24 mouse cellular contexts compared by ENCODE assay signal in the genomic region with DNA sequence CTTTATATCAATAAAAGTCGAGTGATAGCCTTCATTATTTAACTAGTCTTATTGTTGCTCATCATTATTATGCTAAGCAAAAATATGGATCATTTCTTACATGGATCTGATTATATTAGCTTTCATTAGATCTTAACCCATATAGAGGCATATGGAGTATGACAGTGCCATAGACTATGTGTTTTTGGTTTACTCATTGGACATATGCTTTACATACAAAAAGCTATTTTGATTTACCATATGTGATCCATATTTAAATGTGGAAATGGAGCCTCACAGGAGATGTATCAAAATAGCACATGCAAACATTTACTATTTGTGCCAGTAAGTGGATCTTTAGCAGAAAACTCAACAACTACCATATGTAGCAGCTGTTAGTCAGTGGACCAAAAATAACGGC.
DNase-seq lines count a peak whose midpoint lies in the region; ATAC-seq lines count a peak whose summit lies in the region.
"Had no signal": no experiment of that assay in that cellular context is flagged by ENCODE, and none has a peak within 500 bp of the region (broad histone marks: within the 10 kb centered on the region; RNA-seq: fewer than 3 reads in every experiment).

No protein-coding gene starts in this region.

- H3K4me2 ChIP-seq in embryonic facial prominence, embryonic 14.5 days (ENCODE audit: low read depth, low read length): no peak overlapping the region
- H3K4me2 ChIP-seq in forebrain, embryonic 15.5 days (replicated peaks): no peak overlapping the region
- H3K4me2 ChIP-seq in forebrain, embryonic 16.5 days (ENCODE audit: low read length): no peak overlapping the region
- H3K4me2 ChIP-seq: embryonic facial prominence, embryonic 13.5 days; heart, embryonic 11.5 days; hindbrain, embryonic 12.5 days; hindbrain, embryonic 15.5 days; intestine, embryonic 15.5 days had no signal

- H3K9me3 ChIP-seq in embryonic facial prominence, embryonic 14.5 days (ENCODE audit: control insufficient read depth, low read length): no peaks in the 10 kb centered on the region
- no peaks in the 10 kb centered on the region for H3K9me3 ChIP-seq in embryonic facial prominence, embryonic 10.5 days
- no peaks in the 10 kb centered on the region for H3K9me3 ChIP-seq in forebrain, embryonic 15.5 days
- H3K9me3 ChIP-seq in forebrain, embryonic 10.5 days: no peaks in the 10 kb centered on the region
- no peaks in the 10 kb centered on the region for H3K9me3 ChIP-seq in forebrain, embryonic 16.5 days (ENCODE audit: control insufficient read depth, low read length)
- H3K9me3 ChIP-seq: embryonic facial prominence, embryonic 13.5 days; hindbrain, embryonic 12.5 days; hindbrain, embryonic 15.5 days; intestine, embryonic 15.5 days had no signal

- H3K4me1 ChIP-seq in embryonic facial prominence, embryonic 14.5 days (ENCODE audit: control insufficient read depth, insufficient read depth, low read length): no peaks in the 10 kb centered on the region
- no peaks in the 10 kb centered on the region for H3K4me1 ChIP-seq in embryonic facial prominence, embryonic 10.5 days
- no peaks in the 10 kb centered on the region for H3K4me1 ChIP-seq in forebrain, embryonic 15.5 days
- H3K4me1 ChIP-seq in forebrain, embryonic 10.5 days: no peaks in the 10 kb centered on the region
- no peaks in the 10 kb centered on the region for H3K4me1 ChIP-seq in forebrain, embryonic 16.5 days (replicated peaks; ENCODE audit: control insufficient read depth, insufficient read depth, low read length)
- H3K4me1 ChIP-seq: embryonic facial prominence, embryonic 13.5 days; hindbrain, embryonic 12.5 days; hindbrain, embryonic 15.5 days; intestine, embryonic 15.5 days had no signal

- peak; percentile 29 for DNase-seq in embryonic facial prominence, embryonic 14.5 days (ENCODE audit: low spot score)
- DNase-seq in embryonic facial prominence, embryonic 10.5 days (ENCODE audit: low spot score): no peak
- no peak for DNase-seq in forebrain, embryonic 10.5 days (ENCODE audit: extremely low spot score, low spot score)
- peak; percentile 24 for DNase-seq in brain, adult 2 months (ENCODE audit: low read depth, low spot score)
- DNase-seq in lung, adult 18-20 months: no peak
- DNase-seq in cerebellum, adult 11-12 months: no peak
- DNase-seq: adrenal gland, adult 8-10 months; adrenal gland, postnatal 25 days; cerebellum, adult 18-20 months; cerebellum, adult 9-11 months; cerebellum, postnatal 25 days; gastrocnemius, adult 2 months; gastrocnemius, postnatal 14 days; heart, adult 11 months; kidney, adult 11 months; kidney, adult 8-10 months had no signal

- no peaks in the 10 kb centered on the region for H3K36me3 ChIP-seq in embryonic facial prominence, embryonic 14.5 days (ENCODE audit: control insufficient read depth, insufficient read depth, low read length)
- H3K36me3 ChIP-seq in embryonic facial prominence, embryonic 10.5 days (replicated peaks): no peaks in the 10 kb centered on the region
- H3K36me3 ChIP-seq in forebrain, embryonic 15.5 days: no peaks in the 10 kb centered on the region
- no peaks in the 10 kb centered on the region for H3K36me3 ChIP-seq in forebrain, embryonic 10.5 days (replicated peaks)
- no peaks in the 10 kb centered on the region for H3K36me3 ChIP-seq in forebrain, embryonic 16.5 days (ENCODE audit: control insufficient read depth, insufficient read depth)
- H3K36me3 ChIP-seq: embryonic facial prominence, embryonic 13.5 days; hindbrain, embryonic 12.5 days; hindbrain, embryonic 15.5 days; intestine, embryonic 15.5 days had no signal

- ATAC-seq in embryonic facial prominence, embryonic 14.5 days (ENCODE audit: low read depth): no peak
- ATAC-seq in forebrain, embryonic 15.5 days (replicated peaks): 0 out of 2 replicates have a peak, but pooled peaks have one; percentile 35
- peak; percentile 70 for ATAC-seq in forebrain, embryonic 16.5 days
- ATAC-seq: activated CD4-positive, CD25-positive, alpha-beta regulatory T cell, adult 4 months; intestine, embryonic 15.5 days had no signal

- H3K4me3 ChIP-seq in embryonic facial prominence, embryonic 14.5 days (ENCODE audit: low read depth, low read length): no peak overlapping the region
- H3K4me3 ChIP-seq in embryonic facial prominence, embryonic 10.5 days: no peak overlapping the region
- no peak overlapping the region for H3K4me3 ChIP-seq in forebrain, embryonic 15.5 days
- no peak overlapping the region for H3K4me3 ChIP-seq in forebrain, embryonic 10.5 days
- no peak overlapping the region for H3K4me3 ChIP-seq in forebrain, embryonic 16.5 days (replicated peaks; ENCODE audit: low read length)
- H3K4me3 ChIP-seq: embryonic facial prominence, embryonic 13.5 days; gastrocnemius, adult 2 months; hindbrain, embryonic 12.5 days; hindbrain, embryonic 15.5 days; intestine, embryonic 15.5 days had no signal

- H3K27ac ChIP-seq in embryonic facial prominence, embryonic 14.5 days (replicated peaks; ENCODE audit: low read depth, low read length): no peak overlapping the region
- H3K27ac ChIP-seq in embryonic facial prominence, embryonic 10.5 days (replicated peaks): no peak overlapping the region
- H3K27ac ChIP-seq in forebrain, embryonic 15.5 days (replicated peaks): no peak overlapping the region
- no peak overlapping the region for H3K27ac ChIP-seq in forebrain, embryonic 10.5 days
- no peak overlapping the region for H3K27ac ChIP-seq in forebrain, embryonic 16.5 days (ENCODE audit: low read length)
- H3K27ac ChIP-seq: embryonic facial prominence, embryonic 13.5 days; gastrocnemius, adult 2 months; hindbrain, embryonic 12.5 days; hindbrain, embryonic 15.5 days; intestine, embryonic 15.5 days had no signal

- WGBS in embryonic facial prominence, embryonic 14.5 days: 40% methylated on average over 2 of the region's 2 CpGs
- WGBS in embryonic facial prominence, embryonic 10.5 days: 75% methylated on average over 2 of the region's 2 CpGs
- WGBS in forebrain, embryonic 15.5 days: 54% methylated on average over 2 of the region's 2 CpGs
- WGBS in forebrain, embryonic 10.5 days: 77% methylated on average over 2 of the region's 2 CpGs
- WGBS in forebrain, embryonic 16.5 days: 54% methylated on average over 2 of the region's 2 CpGs

- H3K9ac ChIP-seq in embryonic facial prominence, embryonic 14.5 days (ENCODE audit: low read depth, low read length): no peak overlapping the region
- no peak overlapping the region for H3K9ac ChIP-seq in forebrain, embryonic 15.5 days (replicated peaks)
- no peak overlapping the region for H3K9ac ChIP-seq in forebrain, embryonic 16.5 days (replicated peaks; ENCODE audit: low read depth, low read length)
- H3K9ac ChIP-seq: embryonic facial prominence, embryonic 13.5 days; hindbrain, embryonic 12.5 days; hindbrain, embryonic 15.5 days; intestine, embryonic 15.5 days had no signal

- H3K27me3 ChIP-seq in embryonic facial prominence, embryonic 14.5 days (replicated peaks; ENCODE audit: control insufficient read depth, insufficient read depth, low read length): no peaks in the 10 kb centered on the region
- H3K27me3 ChIP-seq in embryonic facial prominence, embryonic 10.5 days (replicated peaks; ENCODE audit: low read depth, poor library complexity, severe bottlenecking): no peaks in the 10 kb centered on the region
- no peaks in the 10 kb centered on the region for H3K27me3 ChIP-seq in forebrain, embryonic 15.5 days
- H3K27me3 ChIP-seq in forebrain, embryonic 10.5 days (ENCODE audit: poor library complexity, severe bottlenecking): no peaks in the 10 kb centered on the region
- H3K27me3 ChIP-seq in forebrain, embryonic 16.5 days (replicated peaks; ENCODE audit: control insufficient read depth, insufficient read depth, low read length): no peaks in the 10 kb centered on the region
- H3K27me3 ChIP-seq: embryonic facial prominence, embryonic 13.5 days; hindbrain, embryonic 12.5 days; hindbrain, embryonic 15.5 days; intestine, embryonic 15.5 days had no signal

Comparison
In these comparisons a context has a peak if more than half of its experiments do, and no peak if none do; other contexts are left out.
1. DNase-seq: peak in embryonic facial prominence, embryonic 14.5 days (single experiment) and brain, adult 2 months (single experiment); none in embryonic facial prominence, embryonic 10.5 days (single experiment), forebrain, embryonic 10.5 days (single experiment), lung, adult 18-20 months (0 of 2) and cerebellum, adult 11-12 months (single experiment).